Mouse (Mus musculus) intestine, postnatal 0 days (tissue): ENCODE data around the gene Zfp512b. TPM values are rescaled to one million over a fixed set of nuclear protein-coding genes. Genes with fewer than 3 reads are reported as not detected.

Experiments
- ATAC-seq: fragments of 200-750 bp; cut with Nextera tagmentation; 2 replicates; pipeline ENCODE4 v1.8.0; 2017; ENCODE audit warnings: mild to moderate bottlenecking, moderate TSS enrichment, moderate library complexity
- H3K27ac ChIP-seq: fragments of 300-500 bp; sonication (generic); 2 replicates; pipeline ENCODE4 v1.5.1; 2014; ENCODE audit warnings: mild to moderate bottlenecking, low read depth, low read length, moderate library complexity
- H3K27me3 ChIP-seq: fragments of 300-500 bp; sonication (generic); replicated peaks from 2 replicates; pipeline ENCODE4 v1.6.1; 2014; ENCODE audit warnings: low read length, mixed read lengths; ENCODE audit not compliant: control insufficient read depth, insufficient read depth
- H3K36me3 ChIP-seq: fragments of 300-500 bp; sonication (generic); 2 replicates; pipeline ENCODE4 v1.6.1; 2014; ENCODE audit warnings: mild to moderate bottlenecking, moderate library complexity; ENCODE audit not compliant: control insufficient read depth, insufficient read depth
- H3K4me1 ChIP-seq: fragments of 300-500 bp; sonication (generic); replicated peaks from 2 replicates; pipeline ENCODE4 v1.6.1; 2014; ENCODE audit warnings: antibody characterized with exemption, low read length, mixed read lengths; ENCODE audit not compliant: control insufficient read depth, insufficient read depth
- H3K4me2 ChIP-seq: fragments of 300-500 bp; sonication (generic); replicated peaks from 2 replicates; pipeline ENCODE4 v1.6.1; 2014; ENCODE audit warnings: low read depth, mild to moderate bottlenecking, moderate library complexity
- H3K4me3 ChIP-seq: fragments of 300-500 bp; sonication (generic); 2 replicates; pipeline ENCODE4 v1.5.1; 2014; ENCODE audit warnings: low read depth, low read length
- H3K9ac ChIP-seq: fragments of 300-500 bp; sonication (generic); 2 replicates; pipeline ENCODE4 v1.6.1; 2014; ENCODE audit warnings: mild to moderate bottlenecking, low read depth, low read length
- H3K9me3 ChIP-seq: fragments of 300-500 bp; sonication (generic); 2 replicates; pipeline ENCODE4 v1.6.1; 2016; ENCODE audit warnings: mixed run types; ENCODE audit not compliant: control insufficient read depth
- CTCF ChIP-seq: sonication (generic); IDR thresholded peaks from 2 replicates; pipeline ENCODE4 v1.5.1; 2016; ENCODE audit warnings: low read depth, mild to moderate bottlenecking, control low read depth, antibody characterized with exemption, moderate library complexity
- whole genome bisulfite sequencing: fragments of 180-500 bp; shearing (Covaris S2); extraction: QIAGEN DNeasy Blood & Tissue Kit; methylation state at CpG from one replicate; pipeline ENCODE4 v1.1.7; 2014; 5-methylcytosine and 5-hydroxymethylcytosine counted together
- microRNA-seq: library from miRNA; unstranded; fragments of <30 nt; microRNA quantifications from one replicate; pipeline ENCODE4, GENCODE M21; 2016
- polyA plus RNA-seq: library from polyadenylated mRNA; unstranded; fragments of >200 nt; fragmentation: Nextera tagmentation; extraction: Ambion mirVana; gene quantifications from 2 replicates; pipeline ENCODE4 v1.2.1, GENCODE M21; 2015

Zfp512b gene
- polyA plus RNA-seq, 1 experiment from 2014 or later = 13.0 TPM

DNA sequence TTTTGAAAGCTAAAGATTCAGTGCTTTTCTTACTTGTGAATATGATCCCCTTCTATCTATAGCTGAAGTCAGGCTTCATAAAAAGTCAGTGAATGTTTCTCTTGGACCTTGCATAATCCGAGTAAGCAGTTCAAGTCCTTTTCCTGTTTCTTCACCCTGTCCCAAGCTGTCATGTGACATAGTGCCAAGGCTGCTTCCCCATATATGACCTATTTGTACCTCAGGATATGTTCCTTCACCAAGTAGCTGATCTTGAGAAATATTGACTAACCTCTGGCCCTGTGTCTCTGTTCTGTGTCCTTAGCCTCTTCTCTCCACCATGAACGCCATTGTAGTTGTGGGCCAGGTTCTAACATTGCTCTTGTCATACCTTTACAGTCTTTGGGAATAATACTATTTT is 56.2 kb downstream of the Zfp512b start:
- ATAC-seq = peak; percentile 42; the same call in 1 of the 2 replicates
- 54% methylated on average over 2 of the region's 2 CpGs for WGBS
- H3K4me3 ChIP-seq = no peak overlapping the region

DNA sequence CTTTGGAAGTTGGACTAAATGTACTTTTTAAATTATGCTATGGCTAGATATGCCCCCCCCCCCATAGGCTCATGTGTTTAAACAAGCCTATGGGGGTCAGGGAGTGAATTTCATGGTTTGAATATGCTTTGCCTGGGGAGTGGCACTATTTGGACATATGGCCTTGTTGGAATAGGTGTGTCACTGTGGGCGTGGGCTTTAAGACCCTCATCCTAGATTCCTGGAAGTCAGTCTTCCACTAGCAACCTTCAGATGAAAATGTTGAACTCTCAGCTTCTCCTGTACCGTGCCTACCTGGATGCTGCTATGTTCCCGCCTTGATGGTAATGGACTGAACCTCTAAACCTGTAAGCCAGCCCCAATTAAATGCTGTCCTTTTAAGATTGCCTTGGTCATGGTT is 60.0 kb downstream of the Zfp512b start:
- 94% methylated on average over 3 of the region's 3 CpGs for WGBS
- Histone ChIP-seq H3K27me3 (no peaks in the 10 kb centered on the region), H3K4me3 (no peak overlapping the region), H3K4me1 (no peaks in the 10 kb centered on the region), H3K27ac (no peak overlapping the region), H3K9me3 (no peaks in the 10 kb centered on the region), H3K9ac (no peak overlapping the region), H3K36me3 (peaks cover 13% of the 10 kb centered on the region), H3K4me2 (no peak overlapping the region)
- no peak for ATAC-seq
- TF ChIP-seq CTCF = no peak

More for the DNA sequence above, 56.2 kb downstream of the Zfp512b start:
- no peaks in the 10 kb centered on the region for H3K27me3 ChIP-seq
- no peak for TF ChIP-seq CTCF
- H3K9ac ChIP-seq = no peak overlapping the region
- no peaks in the 10 kb centered on the region for H3K9me3 ChIP-seq
- no peak overlapping the region for H3K27ac ChIP-seq
- no peaks in the 10 kb centered on the region for H3K4me1 ChIP-seq
- H3K4me2 ChIP-seq = no peak overlapping the region
- H3K36me3 ChIP-seq = peaks cover 8% of the 10 kb centered on the region

Small RNAs within 50 kb of the gene (microRNA-seq; reads per million reads assigned to microRNA genes)
- gene Mir7006 = not detected

Other genes with a start within 250 kb of the Zfp512b start
- gene Zgpat, start 227.9 kb downstream of the Zfp512b start, polyA plus RNA-seq = 23.8 and 25.7 TPM in 2 replicates
- gene Arfrp1, start 227.4 kb downstream of the Zfp512b start, polyA plus RNA-seq = 32.1 TPM in 2 replicates
- 6.7 and 8.6 TPM in 2 replicates for gene Lime1, start 212.7 kb downstream of the Zfp512b start, polyA plus RNA-seq
- 2.1 and 2.3 TPM in 2 replicates for gene Zbtb46, start 133.4 kb downstream of the Zfp512b start, polyA plus RNA-seq
- gene Abhd16b, start 99.6 kb downstream of the Zfp512b start, polyA plus RNA-seq = 0.07 TPM in 1 of 2 replicates, not detected in the other
- gene Tpd52l2, start 95.7 kb downstream of the Zfp512b start, polyA plus RNA-seq = 83.7 and 88.2 TPM in 2 replicates
- gene Dnajc5, start 72.3 kb downstream of the Zfp512b start, polyA plus RNA-seq = 60.4 and 62.9 TPM in 2 replicates
- gene Uckl1, start 7.9 kb downstream of the Zfp512b start, polyA plus RNA-seq = 49.4 and 60.2 TPM in 2 replicates
- 30.6 and 33.9 TPM in 2 replicates for gene Prpf6, start 935 bp downstream of the Zfp512b start, polyA plus RNA-seq
- gene Samd10, start 6.4 kb upstream of the Zfp512b start, polyA plus RNA-seq = 18.5 and 18.8 TPM in 2 replicates
- gene Gm29797, start 64.2 kb upstream of the Zfp512b start, polyA plus RNA-seq = 0.26 and 0.55 TPM in 2 replicates
- 24.7 and 28.5 TPM in 2 replicates for gene Sox18, start 78.8 kb upstream of the Zfp512b start, polyA plus RNA-seq
- 6.8 and 8.0 TPM in 2 replicates for gene Tcea2, start 87.5 kb upstream of the Zfp512b start, polyA plus RNA-seq
- gene Rgs19, start 101.2 kb upstream of the Zfp512b start, polyA plus RNA-seq = 11.3 and 12.7 TPM in 2 replicates
- not detected in 2 replicates for gene Lkaaear1, start 105.6 kb upstream of the Zfp512b start, polyA plus RNA-seq
- 0.64 and 0.78 TPM in 2 replicates for gene Oprl1, start 122.2 kb upstream of the Zfp512b start, polyA plus RNA-seq
- 0.46 and 1.0 TPM in 2 replicates for gene Myt1, start 170.5 kb upstream of the Zfp512b start, polyA plus RNA-seq
- gene Pcmtd2, start 245.1 kb upstream of the Zfp512b start, polyA plus RNA-seq = 19.0 and 22.8 TPM in 2 replicates